Mouse (Mus musculus): ENCODE measurements around the gene Hagh. TPM values are rescaled to one million over a fixed set of nuclear protein-coding genes. Genes with fewer than 3 reads are reported as not detected.

Hagh gene
- total RNA-seq, 2 experiments from 2014 or later, result 102 to 104 TPM

DNA sequence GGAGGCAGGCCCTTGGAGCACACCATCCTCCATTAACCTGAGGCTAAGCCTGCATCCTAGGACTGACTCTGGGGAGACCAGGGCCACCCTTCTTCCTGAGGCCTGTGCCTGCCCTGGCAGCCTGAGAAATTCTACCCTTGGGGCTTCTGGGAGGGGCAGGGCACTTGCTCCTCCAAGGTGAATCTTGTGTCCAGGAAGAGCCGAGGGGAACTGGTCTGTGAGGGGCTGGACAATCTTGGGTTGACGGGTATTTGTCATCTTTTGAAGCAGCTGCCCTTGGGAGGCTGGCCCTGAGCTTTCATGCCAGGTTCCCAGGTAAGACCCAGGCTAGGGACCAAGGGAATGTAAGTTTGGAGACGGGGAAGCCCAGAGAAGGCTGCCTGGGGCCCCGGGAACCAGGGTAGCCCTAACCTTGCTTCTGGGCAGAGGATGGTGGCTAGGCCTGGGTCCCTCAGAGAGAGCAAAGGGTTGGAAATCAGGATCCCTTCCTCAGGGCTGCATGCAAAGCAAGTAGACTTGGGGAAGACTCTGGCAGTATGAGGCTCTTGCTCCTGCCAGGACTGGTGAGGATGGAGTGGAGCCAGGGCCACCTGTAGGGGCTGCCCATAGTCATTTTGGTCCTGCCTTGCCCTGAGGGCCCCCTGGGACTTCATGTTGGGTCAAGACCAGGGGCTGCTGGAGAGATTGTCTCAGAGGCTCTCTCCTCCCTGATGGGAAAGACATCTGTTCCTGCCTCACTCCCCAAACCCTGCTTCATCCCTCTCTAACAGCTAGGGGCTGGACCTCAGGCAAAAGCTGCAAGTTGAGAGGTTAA lies 58.3 kb downstream of the Hagh start:
- intact Hi-C loops (cut with DNase I), result loop anchor here (10.0 kb wide), 1 partner anchor 483 kb away; the partner anchor contains the start of gene Rnps1

GRCm38 (mm10) chr17:24899153-24899552 lies 59.2 kb downstream of the Hagh start:
- intact Hi-C loops (cut with DNase I), result loop anchor here (10.0 kb wide), 1 partner anchor 484 kb away; the partner anchor contains the start of gene Rnps1
- DNase-seq, result peak in 1 of 2 experiments; percentile 26

More for the DNA sequence above, 58.3 kb downstream of the Hagh start:
- no peak for DNase-seq

GRCm38 (mm10) chr17:24900014-24900413 lies 60.1 kb downstream of the Hagh start:
- intact Hi-C loops (cut with DNase I), result no loop called here
- DNase-seq, result no peak

DNA sequence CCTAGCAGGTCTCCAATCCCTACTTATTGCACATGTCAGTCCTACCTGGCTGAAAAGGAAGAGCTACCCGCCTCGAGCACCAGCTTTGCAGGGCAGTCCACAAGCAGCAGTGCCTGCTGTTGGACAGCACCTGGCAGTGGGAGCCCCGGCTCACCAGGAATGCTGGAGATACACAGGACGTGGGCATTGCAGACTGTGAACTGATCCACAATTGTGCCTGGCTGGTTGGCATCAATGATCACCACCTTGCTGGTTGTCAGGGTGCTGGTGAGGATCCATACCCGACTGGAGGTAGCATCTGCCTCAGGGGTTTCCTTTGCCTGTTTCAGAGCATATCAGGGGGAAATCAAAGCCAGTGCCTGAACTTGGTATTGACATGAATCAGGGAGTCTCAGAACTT lies 62.2 kb downstream of the Hagh start:
- intact Hi-C loops (cut with DNase I), result no loop called here
- DNase-seq, result no peak

DNA sequence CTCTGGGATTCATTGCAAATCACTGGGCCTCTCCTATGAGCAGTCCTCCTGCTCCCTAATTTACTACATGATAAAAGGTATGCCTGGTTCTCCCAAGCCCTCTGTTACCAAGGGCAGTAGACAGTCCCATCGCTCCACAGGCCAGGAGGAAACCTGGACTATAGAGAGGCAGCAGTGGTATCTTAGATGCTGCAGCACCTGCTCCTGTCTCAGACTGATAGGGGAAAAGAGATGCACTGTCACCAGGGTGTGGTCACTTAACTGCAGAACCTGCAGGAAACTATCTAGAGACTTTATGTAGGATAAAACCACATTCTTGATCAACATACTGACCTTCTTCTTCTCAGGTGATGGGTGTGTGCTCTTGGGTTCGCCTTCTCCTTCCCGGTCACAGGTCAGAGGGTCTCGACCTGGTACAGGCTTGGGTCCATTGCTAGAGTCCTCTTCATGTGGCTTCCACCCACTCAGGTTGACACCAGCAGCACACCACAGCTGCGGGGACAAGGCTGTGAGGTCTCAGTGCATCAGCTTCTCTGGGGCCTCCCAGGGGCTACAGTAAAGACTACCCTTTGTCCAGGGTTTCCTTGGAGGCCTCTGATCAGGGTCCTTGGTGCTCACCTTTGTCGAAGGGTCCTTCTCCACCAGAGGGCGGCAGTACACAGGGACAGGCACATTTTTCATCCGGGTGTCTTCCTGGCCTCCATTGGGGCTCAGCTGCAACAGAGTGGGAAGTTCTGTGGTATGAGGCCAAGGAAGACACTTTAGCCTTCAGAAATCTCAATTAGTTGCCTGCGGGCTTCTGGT lies 62.9 kb downstream of the Hagh start:
- intact Hi-C loops (cut with DNase I), result no loop called here
- DNase-seq, result no peak

GRCm38 (mm10) chr17:24903767-24904166 lies 63.8 kb downstream of the Hagh start:
- DNase-seq, result no peak
- intact Hi-C loops (cut with DNase I), result no loop called here

DNA sequence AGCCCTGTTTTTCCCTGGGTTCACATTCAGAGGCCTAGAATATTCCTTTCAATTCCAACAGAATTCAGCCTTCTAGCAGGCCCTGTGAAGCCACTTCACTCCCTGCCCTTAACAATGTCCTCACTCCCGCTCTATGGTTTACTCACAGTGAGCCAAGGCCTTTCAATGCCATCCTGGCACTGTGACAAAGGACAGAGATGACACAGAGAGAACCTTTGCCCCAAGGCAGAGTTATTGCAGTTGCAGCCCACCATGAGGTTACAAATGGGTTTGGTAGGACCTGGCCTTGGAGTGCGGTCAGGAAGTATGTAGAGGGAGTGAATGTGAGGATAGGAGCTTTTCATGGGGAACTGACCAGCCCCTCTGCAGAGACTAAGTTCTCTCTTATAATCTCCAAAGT lies 67.6 kb downstream of the Hagh start:
- intact Hi-C loops (cut with DNase I), result no loop called here
- no peak for DNase-seq

- no peak for DNase-seq
- intact Hi-C loops (cut with DNase I), result no loop called here
Observed at GRCm38 (mm10) chr17:24913984-24914383, 74.0 kb downstream of the Hagh start.

Other genes with a start within 250 kb of the Hagh start
- 100 to 1,000 TPM; 106 to 112 TPM for gene Tsc2, start 207.5 kb upstream of the Hagh start, total RNA-seq (2021)
- gene Nthl1, start 207.5 kb upstream of the Hagh start, total RNA-seq (2021), result 1 to 10 TPM; 3.3 to 4.1 TPM
- gene Slc9a3r2, start 189.8 kb upstream of the Hagh start, total RNA-seq (2021), result 100 to 1,000 TPM in 1 of 2 experiments, 10 to 100 TPM in 1; 91.1 to 140 TPM
- not detected for gene Npw, start 181.7 kb upstream of the Hagh start, total RNA-seq (2021)
- gene Zfp598, start 170.5 kb upstream of the Hagh start, total RNA-seq (2021), result 10 to 100 TPM; 17.3 to 19.0 TPM
- under 1 TPM; 0.14 to 0.22 TPM for gene Syngr3, start 150.2 kb upstream of the Hagh start, total RNA-seq (2021)
- gene Gfer, start 144.0 kb upstream of the Hagh start, total RNA-seq (2021), result 10 to 100 TPM; 19.3 to 22.8 TPM
- 1 to 10 TPM in 1 of 2 experiments, under 1 TPM in 1; 0.33 to 1.3 TPM for gene Noxo1, start 143.9 kb upstream of the Hagh start, total RNA-seq (2021)
- 10 to 100 TPM; 16.3 to 17.7 TPM for gene Tbl3, start 132.5 kb upstream of the Hagh start, total RNA-seq (2021)
- gene Rnf151, start 122.1 kb upstream of the Hagh start, total RNA-seq (2021), result not detected
- gene Rps2, start 122.0 kb upstream of the Hagh start, total RNA-seq (2021), result 100 to 1,000 TPM; 668 to 757 TPM
- 1,000 to 10,000 TPM in 1 of 2 experiments, 100 to 1,000 TPM in 1; 979 to 1,034 TPM for gene Ndufb10, start 115.7 kb upstream of the Hagh start, total RNA-seq (2021)
- gene Rpl3l, start 112.3 kb upstream of the Hagh start, total RNA-seq (2021), result 100 to 1,000 TPM; 400 to 416 TPM
- gene Msrb1, start 103.5 kb upstream of the Hagh start, total RNA-seq (2021), result 100 to 1,000 TPM; 160 to 183 TPM
- not detected for gene Hs3st6, start 87.2 kb upstream of the Hagh start, total RNA-seq (2021)
- not detected for gene Meiob, start 35.9 kb upstream of the Hagh start, total RNA-seq (2021)
- 10 to 100 TPM; 72.0 to 76.5 TPM for gene Fahd1, start 10.2 kb downstream of the Hagh start, total RNA-seq (2021)
- 1 to 10 TPM; 7.7 to 8.8 TPM for gene Igfals, start 25.9 kb downstream of the Hagh start, total RNA-seq (2021)
- 10 to 100 TPM; 20.0 to 22.4 TPM for gene Nubp2, start 46.2 kb downstream of the Hagh start, total RNA-seq (2021)
- gene Spsb3, start 46.5 kb downstream of the Hagh start, total RNA-seq (2021), result 10 to 100 TPM; 26.3 to 28.0 TPM
- gene Eme2, start 54.9 kb downstream of the Hagh start, total RNA-seq (2021), result 10 to 100 TPM; 18.8 to 19.0 TPM
- gene Mrps34, start 55.0 kb downstream of the Hagh start, total RNA-seq (2021), result 100 to 1,000 TPM; 103 to 113 TPM
- 10 to 100 TPM; 30.2 to 32.4 TPM for gene Nme3, start 56.4 kb downstream of the Hagh start, total RNA-seq (2021)
- 10 to 100 TPM; 58.9 to 63.0 TPM for gene Mapk8ip3, start 96.8 kb downstream of the Hagh start, total RNA-seq (2021)
- gene Jpt2, start 120.5 kb downstream of the Hagh start, total RNA-seq (2021), result 1 to 10 TPM; 6.4 to 7.9 TPM
- gene Cramp1l, start 175.6 kb downstream of the Hagh start, total RNA-seq (2021), result 10 to 100 TPM; 12.6 to 13.1 TPM
- 1 to 10 TPM; 5.7 to 7.3 TPM for gene Ift140, start 175.9 kb downstream of the Hagh start, total RNA-seq (2021)
- 10 to 100 TPM; 34.5 to 36.7 TPM for gene Tmem204, start 243.4 kb downstream of the Hagh start, total RNA-seq (2021)